Mouse (Mus musculus) heart, adult 18-20 months (tissue): Measurements from ENCODE around the gene Col20a1. TPM values are rescaled to one million over a fixed set of nuclear protein-coding genes. Genes with fewer than 3 reads are reported as not detected.

Experiments used
- DNase-seq, 2 experiments: peaks; one replicate each; pipeline ENCODE4 v3.0.0; 2021 to 2022; ENCODE audit warnings: mixed read lengths in 1 of 2
- total RNA-seq, 2 experiments: library from RNA; stranded (reverse); gene quantifications; 2 replicates each; pipeline ENCODE4 v1.2.3; 2021

The Col20a1 gene
- total RNA-seq, 2 experiments from 2014 or later, result 0.37 to 0.46 TPM

DNA sequence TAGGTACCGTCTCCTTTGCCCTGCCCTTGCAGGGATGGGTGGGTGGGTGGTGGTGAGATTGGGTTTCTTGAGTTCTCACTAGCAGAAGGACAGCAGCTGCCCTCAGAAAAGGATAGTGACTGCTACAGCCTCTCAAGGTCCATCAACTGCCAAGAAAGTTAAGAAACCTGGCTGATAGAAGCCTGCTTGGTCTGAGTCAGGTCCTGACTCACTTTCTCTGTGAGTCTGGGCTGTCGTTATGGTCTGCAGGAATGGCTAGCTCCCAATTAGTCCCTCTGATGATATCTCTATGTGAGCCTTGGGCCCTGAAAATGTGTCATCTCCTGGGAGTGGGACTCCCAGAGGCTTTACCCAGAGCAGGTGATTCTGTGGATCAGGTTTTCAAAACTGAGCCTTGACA lies 8.0 kb downstream of the Col20a1 start:
- DNase-seq, result no peak

GRCm38 (mm10) chr2:180995457-180995856 lies 9.1 kb downstream of the Col20a1 start:
- no peak for DNase-seq

DNA sequence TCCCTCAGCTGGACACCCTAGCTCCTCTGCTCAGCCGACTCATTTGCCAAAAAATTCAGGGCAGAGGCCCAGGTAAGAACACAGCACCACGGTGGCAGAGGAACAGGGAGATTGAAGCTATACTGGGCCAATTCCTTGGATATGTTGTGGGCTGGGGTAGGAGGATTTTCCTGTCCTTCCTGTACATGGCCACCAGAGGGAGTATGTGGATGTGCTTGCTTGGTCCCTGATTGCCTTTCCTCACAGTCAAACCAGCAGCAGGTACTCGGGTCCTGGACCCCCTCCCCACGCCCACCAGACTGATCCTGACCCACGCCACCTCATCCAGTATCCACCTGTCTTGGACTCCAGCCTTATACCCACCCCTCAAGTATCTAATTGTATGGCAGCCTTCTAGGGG lies 10.1 kb downstream of the Col20a1 start:
- peak; percentile 20 to 49 for DNase-seq

GRCm38 (mm10) chr2:180996905-180997304 lies 10.6 kb downstream of the Col20a1 start:
- DNase-seq, result no peak

- no peak for DNase-seq
Measured at GRCm38 (mm10) chr2:181007054-181007453, 20.7 kb downstream of the Col20a1 start.

DNA sequence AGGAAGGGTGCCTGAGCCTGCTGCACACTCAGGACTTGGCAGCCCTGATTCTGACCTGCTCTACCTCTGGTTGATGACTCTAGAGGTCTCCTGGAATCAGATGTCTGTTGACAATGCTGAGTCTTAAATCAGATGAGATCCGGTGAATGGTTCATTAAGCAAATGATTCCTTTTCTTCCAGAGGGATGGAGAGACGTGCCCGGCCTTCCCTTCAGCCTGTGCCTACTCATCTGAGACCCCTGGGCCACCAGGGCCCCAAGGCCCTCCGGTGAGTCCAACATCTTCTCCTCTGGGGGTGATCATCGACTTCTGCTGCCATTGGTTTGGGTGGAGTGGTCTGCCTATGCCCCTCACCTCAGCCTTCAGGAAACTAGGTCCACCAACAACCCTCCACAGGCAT lies 22.0 kb downstream of the Col20a1 start:
- no peak for DNase-seq

DNA sequence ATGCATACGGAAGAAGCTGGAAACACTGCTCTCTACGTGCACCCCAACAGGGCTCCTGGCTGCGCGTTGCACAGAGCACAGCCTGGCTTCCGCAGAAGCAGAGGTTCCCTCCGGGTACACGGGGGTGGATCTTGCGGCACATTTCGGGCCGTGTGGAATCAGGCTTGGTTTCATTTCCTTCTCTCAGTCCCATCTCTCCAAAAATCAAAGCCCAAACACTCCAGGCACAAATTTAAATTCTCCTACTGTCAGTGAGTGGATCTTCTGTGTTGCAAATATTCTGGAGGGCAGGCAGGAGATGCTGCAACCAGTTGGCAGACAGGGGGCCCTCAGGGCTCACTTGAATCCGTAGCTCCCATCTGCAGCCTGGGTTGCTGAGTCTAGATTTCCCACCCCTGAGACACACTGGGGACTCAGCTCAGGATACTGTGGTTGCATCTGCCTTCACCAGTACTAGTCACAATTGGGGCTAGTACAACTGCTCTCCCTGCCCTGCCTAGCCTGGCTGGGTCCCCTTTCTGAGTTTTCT lies 45.1 kb downstream of the Col20a1 start:
- no peak for DNase-seq

- peak in 1 of 2 experiments; percentile 6 for DNase-seq
Measured at GRCm38 (mm10) chr2:181032407-181032806, 46.1 kb downstream of the Col20a1 start.

GRCm38 (mm10) chr2:181033310-181033709 lies 47.0 kb downstream of the Col20a1 start:
- DNase-seq, result peak; percentile 30 to 41

DNA sequence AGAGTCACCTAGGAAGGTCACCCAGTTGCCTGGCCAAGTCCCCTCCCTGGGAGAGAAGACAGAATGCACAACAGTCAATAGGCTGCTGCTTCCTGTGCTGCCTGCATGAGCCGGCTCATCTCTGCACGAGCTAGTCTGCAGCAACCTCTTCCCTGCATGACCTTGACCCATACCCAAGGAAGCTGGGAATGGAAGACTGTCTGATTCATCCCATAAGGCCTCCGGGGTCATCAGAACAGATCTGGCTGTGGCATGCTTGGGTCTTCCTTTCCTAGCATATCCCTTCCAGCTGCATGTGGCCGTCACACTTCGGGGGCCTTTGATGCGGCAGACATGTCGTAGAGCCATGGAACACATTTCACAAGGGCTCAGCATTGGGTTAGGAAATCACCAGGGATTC lies 48.9 kb downstream of the Col20a1 start:
- DNase-seq, result no peak

DNA sequence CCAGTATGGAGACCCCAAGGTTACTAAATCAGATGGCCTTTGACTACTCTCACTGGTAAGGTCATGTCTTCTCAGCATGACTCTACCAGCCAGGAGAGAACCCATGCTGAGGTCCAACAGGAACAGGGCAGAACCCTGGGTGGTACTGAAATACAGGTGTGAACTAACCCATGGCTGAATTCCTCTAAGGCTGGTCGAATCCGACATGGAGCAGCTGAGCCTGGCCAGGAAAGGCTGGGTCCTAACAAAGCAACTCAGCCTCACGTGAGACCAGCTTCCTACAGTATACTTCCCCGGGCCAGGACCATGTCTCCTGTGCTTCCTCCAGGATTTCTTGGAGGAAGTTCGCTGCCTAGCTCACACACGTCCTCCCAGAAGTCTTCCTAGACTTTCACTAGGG lies 50.2 kb downstream of the Col20a1 start:
- no peak for DNase-seq

GRCm38 (mm10) chr2:181038644-181039355 lies 52.5 kb downstream of the Col20a1 start:
- no peak for DNase-seq

GRCm38 (mm10) chr2:181039356-181039680 lies 53.0 kb downstream of the Col20a1 start:
- no peak for DNase-seq

DNA sequence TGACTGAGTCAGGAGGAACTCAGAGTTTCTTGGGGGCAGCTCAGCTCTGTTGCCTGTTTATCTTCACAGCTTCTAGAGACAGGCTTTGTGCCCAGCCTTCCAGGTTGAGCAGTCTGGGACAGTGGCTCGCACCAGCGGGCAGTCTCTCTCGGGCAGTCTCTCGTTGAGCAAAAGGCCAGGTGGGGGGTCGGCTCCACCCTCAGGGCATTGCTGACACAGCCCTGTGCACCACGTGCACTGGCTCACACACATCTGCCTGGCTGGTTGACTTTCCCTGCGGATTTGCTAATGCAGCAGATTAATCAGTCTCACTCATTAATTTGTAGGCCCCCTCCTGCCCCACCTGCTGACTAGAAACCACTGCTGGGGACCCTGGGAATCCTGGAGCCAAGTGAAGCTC lies 55.6 kb downstream of the Col20a1 start:
- DNase-seq, result no peak

- no peak for DNase-seq
Measured at GRCm38 (mm10) chr2:181042376-181042775, 56.0 kb downstream of the Col20a1 start.

GRCm38 (mm10) chr2:181043437-181043836 lies 57.1 kb downstream of the Col20a1 start, which contains the start of gene Chrna4:
Gene Chrna4, minus strand, starts transcription at chr2:181043546.
- DNase-seq, result no peak

- DNase-seq, result no peak
Measured at GRCm38 (mm10) chr2:181044001-181044400, 57.7 kb downstream of the Col20a1 start.

GRCm38 (mm10) chr2:181048252-181048945 lies 62.1 kb downstream of the Col20a1 start:
- DNase-seq, result no peak

DNA sequence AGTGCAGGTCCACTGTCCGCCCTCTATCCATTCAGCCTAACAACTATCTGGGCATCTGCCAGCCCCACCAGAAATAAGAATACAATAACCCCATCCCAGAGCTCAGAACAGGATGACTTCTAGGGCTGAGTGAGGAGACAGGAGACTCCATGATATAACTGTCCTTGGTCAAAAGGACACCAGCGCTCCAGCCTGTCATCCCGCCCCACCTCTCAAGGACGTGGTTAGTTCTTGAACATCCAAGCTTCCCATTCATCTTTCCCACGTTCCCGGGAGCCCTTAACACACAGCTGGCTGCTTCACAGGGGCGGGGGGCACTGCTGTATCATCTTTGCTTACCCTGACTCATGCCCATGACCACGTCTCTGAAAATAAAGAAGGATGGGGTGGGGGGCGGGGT lies 62.7 kb downstream of the Col20a1 start:
- DNase-seq, result no peak

GRCm38 (mm10) chr2:181052171-181052570 lies 65.8 kb downstream of the Col20a1 start:
- DNase-seq, result no peak

DNA sequence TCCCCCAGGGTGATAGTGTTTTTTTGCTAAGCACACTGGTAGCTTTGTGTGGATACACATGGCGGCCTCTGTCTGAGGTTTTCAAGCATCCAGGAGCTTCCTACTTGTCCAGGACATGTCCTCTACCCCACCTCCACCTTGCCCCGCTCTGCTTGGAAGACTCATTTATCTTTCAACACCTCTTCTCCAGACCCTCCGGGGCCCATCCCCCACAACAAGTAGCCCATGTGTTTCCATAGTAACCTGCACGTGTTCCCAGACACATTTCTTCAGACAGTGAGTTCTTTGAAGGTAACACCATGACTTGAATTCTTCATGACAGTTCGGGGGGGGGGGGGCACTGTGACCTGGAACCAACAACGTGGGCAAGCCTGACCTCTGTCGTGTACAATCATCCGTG lies 71.0 kb downstream of the Col20a1 start:
- no peak for DNase-seq

- DNase-seq, result no peak
Measured at GRCm38 (mm10) chr2:181058193-181058592, 71.9 kb downstream of the Col20a1 start.

GRCm38 (mm10) chr2:181060127-181060526 lies 73.8 kb downstream of the Col20a1 start:
- peak; percentile 44 to 85 for DNase-seq

GRCm38 (mm10) chr2:181065827-181066226 lies 79.5 kb downstream of the Col20a1 start:
- no peak for DNase-seq
